Mouse (Mus musculus): Measurements from ENCODE around the gene Agap1. TPM values are rescaled to one million over a fixed set of nuclear protein-coding genes. Genes with fewer than 3 reads are reported as not detected.

The Agap1 gene
- polyA plus RNA-seq, 1 experiment from 2014 or later: 41.4 TPM

GRCm38 (mm10) chr1:89481154-89481553, 26.5 kb downstream of the Agap1 start:
- ATAC-seq (ENCODE audit: low FRiP score) (no peak), DNase-seq (ENCODE audit: low spot score) (no peak)
- WGBS: 69% methylated on average over 9 of the region's 9 CpGs
- Histone ChIP-seq H3K9me3 (ENCODE audit: control insufficient read depth, low read length) (no peaks in the 10 kb centered on the region), H3K4me2 (replicated peaks; ENCODE audit: low read depth, low read length) (no peak overlapping the region), H3K9ac (ENCODE audit: low read depth, low read length) (no peak overlapping the region), H3K4me3 (ENCODE audit: low read depth, low read length) (no peak overlapping the region), H3K36me3 (ENCODE audit: control insufficient read depth, insufficient read depth, low read length) (no peaks in the 10 kb centered on the region), H3K27me3 (ENCODE audit: control insufficient read depth, insufficient read depth, low read length) (no peaks in the 10 kb centered on the region), H3K27ac (ENCODE audit: low read depth, low read length) (no peak overlapping the region), H3K4me1 (replicated peaks; ENCODE audit: control insufficient read depth, insufficient read depth, low read length) (peaks cover 4% of the 10 kb centered on the region; the same call in 1 of the 2 replicates)

DNA sequence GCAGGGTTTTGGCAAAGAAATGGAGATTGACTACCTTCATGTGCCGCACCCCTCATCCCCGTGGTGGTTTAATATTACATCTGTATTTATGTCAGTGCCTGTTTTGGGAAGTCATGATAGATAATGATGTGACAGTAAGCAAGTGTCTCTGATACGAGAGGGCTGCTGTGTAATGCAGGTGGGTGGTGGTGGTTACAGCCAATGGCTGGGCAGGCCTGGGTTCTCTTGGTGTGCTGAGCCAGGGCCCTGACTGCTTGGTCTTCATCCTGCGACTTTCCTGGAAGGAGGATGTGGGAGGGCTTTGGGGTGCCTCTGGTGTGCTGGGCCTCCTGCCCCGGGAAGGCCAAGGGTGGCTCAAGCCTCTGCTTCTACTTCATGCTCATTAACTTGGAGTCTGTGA, 28.2 kb downstream of the Agap1 start:
- H3K36me3 ChIP-seq (ENCODE audit: control insufficient read depth, insufficient read depth, low read length): no peaks in the 10 kb centered on the region
- no peak overlapping the region for H3K4me2 ChIP-seq (replicated peaks; ENCODE audit: low read depth, low read length)
- ATAC-seq (ENCODE audit: low FRiP score) (no peak), DNase-seq (ENCODE audit: low spot score) (no peak)
- peaks cover 4% of the 10 kb centered on the region; the same call in 1 of the 2 replicates for H3K4me1 ChIP-seq (replicated peaks; ENCODE audit: control insufficient read depth, insufficient read depth, low read length)
- no peaks in the 10 kb centered on the region for H3K9me3 ChIP-seq (ENCODE audit: control insufficient read depth, low read length)
- H3K27ac ChIP-seq (ENCODE audit: low read depth, low read length): no peak overlapping the region
- no peak overlapping the region for H3K9ac ChIP-seq (ENCODE audit: low read depth, low read length)
- no peaks in the 10 kb centered on the region for H3K27me3 ChIP-seq (ENCODE audit: control insufficient read depth, insufficient read depth, low read length)
- H3K4me3 ChIP-seq (ENCODE audit: low read depth, low read length): no peak overlapping the region
- 75% methylated on average over 5 of the region's 5 CpGs for WGBS

- Histone ChIP-seq H3K9ac (ENCODE audit: low read depth, low read length) (no peak overlapping the region), H3K4me2 (replicated peaks; ENCODE audit: low read depth, low read length) (no peak overlapping the region), H3K4me1 (replicated peaks; ENCODE audit: control insufficient read depth, insufficient read depth, low read length) (no peaks in the 10 kb centered on the region), H3K27me3 (ENCODE audit: control insufficient read depth, insufficient read depth, low read length) (no peaks in the 10 kb centered on the region), H3K27ac (ENCODE audit: low read depth, low read length) (no peak overlapping the region), H3K36me3 (ENCODE audit: control insufficient read depth, insufficient read depth, low read length) (no peaks in the 10 kb centered on the region), H3K9me3 (ENCODE audit: control insufficient read depth, low read length) (no peaks in the 10 kb centered on the region), H3K4me3 (ENCODE audit: low read depth, low read length) (no peak overlapping the region)
- WGBS: 94% methylated on average over 6 of the region's 6 CpGs
- DNase-seq (ENCODE audit: low spot score) (no peak), ATAC-seq (ENCODE audit: low FRiP score) (no peak)
Observed at GRCm38 (mm10) chr1:89486891-89487290, 32.3 kb downstream of the Agap1 start.

GRCm38 (mm10) chr1:89489111-89489971, 34.7 kb downstream of the Agap1 start:
- Histone ChIP-seq H3K4me2 (replicated peaks; ENCODE audit: low read depth, low read length) (no peak overlapping the region), H3K27me3 (ENCODE audit: control insufficient read depth, insufficient read depth, low read length) (no peaks in the 10 kb centered on the region), H3K27ac (ENCODE audit: low read depth, low read length) (no peak overlapping the region), H3K9me3 (ENCODE audit: control insufficient read depth, low read length) (no peaks in the 10 kb centered on the region), H3K4me3 (ENCODE audit: low read depth, low read length) (no peak overlapping the region), H3K36me3 (ENCODE audit: control insufficient read depth, insufficient read depth, low read length) (no peaks in the 10 kb centered on the region), H3K4me1 (replicated peaks; ENCODE audit: control insufficient read depth, insufficient read depth, low read length) (no peaks in the 10 kb centered on the region), H3K9ac (ENCODE audit: low read depth, low read length) (no peak overlapping the region)
- no peak for DNase-seq (ENCODE audit: low spot score)
- WGBS: 85% methylated on average over 17 of the region's 17 CpGs
- ATAC-seq (ENCODE audit: low FRiP score): no peak

GRCm38 (mm10) chr1:89493177-89493576, 38.6 kb downstream of the Agap1 start:
- 89% methylated on average over 5 of the region's 5 CpGs for WGBS
- Histone ChIP-seq H3K27ac (ENCODE audit: low read depth, low read length) (no peak overlapping the region), H3K27me3 (ENCODE audit: control insufficient read depth, insufficient read depth, low read length) (no peaks in the 10 kb centered on the region), H3K4me3 (ENCODE audit: low read depth, low read length) (no peak overlapping the region), H3K4me1 (replicated peaks; ENCODE audit: control insufficient read depth, insufficient read depth, low read length) (0 out of 2 replicates have a peak, but pooled peaks cover 3% of the 10 kb centered on the region), H3K4me2 (replicated peaks; ENCODE audit: low read depth, low read length) (no peak overlapping the region), H3K9ac (ENCODE audit: low read depth, low read length) (no peak overlapping the region), H3K9me3 (ENCODE audit: control insufficient read depth, low read length) (no peaks in the 10 kb centered on the region), H3K36me3 (ENCODE audit: control insufficient read depth, insufficient read depth, low read length) (no peaks in the 10 kb centered on the region)
- ATAC-seq (ENCODE audit: low FRiP score) (no peak), DNase-seq (ENCODE audit: low spot score) (no peak)

DNA sequence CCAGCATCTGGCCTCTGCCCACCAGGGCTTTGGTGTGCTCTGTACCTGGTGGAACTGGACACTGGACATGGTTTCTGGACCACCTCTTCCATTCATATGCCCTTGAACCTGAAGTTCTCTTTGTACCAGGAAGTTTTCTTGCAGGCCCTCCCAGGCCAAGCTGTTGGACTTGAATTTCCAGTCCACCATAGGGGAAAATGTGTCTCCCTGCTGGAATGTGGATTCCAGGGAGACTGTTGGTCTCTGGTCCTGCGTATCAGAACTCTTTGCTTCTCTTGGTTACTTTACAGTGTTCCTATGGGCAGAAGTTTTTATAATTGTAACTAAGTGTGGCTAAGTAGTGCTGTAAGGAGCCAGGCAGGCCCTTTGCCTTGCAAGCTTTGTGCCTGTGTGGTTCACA, 40.2 kb downstream of the Agap1 start:
- Histone ChIP-seq H3K4me1 (replicated peaks; ENCODE audit: control insufficient read depth, insufficient read depth, low read length) (0 out of 2 replicates have a peak, but pooled peaks cover 6% of the 10 kb centered on the region), H3K4me2 (replicated peaks; ENCODE audit: low read depth, low read length) (no peak overlapping the region), H3K4me3 (ENCODE audit: low read depth, low read length) (no peak overlapping the region), H3K36me3 (ENCODE audit: control insufficient read depth, insufficient read depth, low read length) (no peaks in the 10 kb centered on the region), H3K27ac (ENCODE audit: low read depth, low read length) (no peak overlapping the region), H3K9ac (ENCODE audit: low read depth, low read length) (no peak overlapping the region), H3K9me3 (ENCODE audit: control insufficient read depth, low read length) (no peaks in the 10 kb centered on the region), H3K27me3 (ENCODE audit: control insufficient read depth, insufficient read depth, low read length) (no peaks in the 10 kb centered on the region)
- DNase-seq (ENCODE audit: low spot score): no peak
- 89% methylated on average over 1 of the region's 1 CpGs for WGBS
- no peak for ATAC-seq (ENCODE audit: low FRiP score)

DNA sequence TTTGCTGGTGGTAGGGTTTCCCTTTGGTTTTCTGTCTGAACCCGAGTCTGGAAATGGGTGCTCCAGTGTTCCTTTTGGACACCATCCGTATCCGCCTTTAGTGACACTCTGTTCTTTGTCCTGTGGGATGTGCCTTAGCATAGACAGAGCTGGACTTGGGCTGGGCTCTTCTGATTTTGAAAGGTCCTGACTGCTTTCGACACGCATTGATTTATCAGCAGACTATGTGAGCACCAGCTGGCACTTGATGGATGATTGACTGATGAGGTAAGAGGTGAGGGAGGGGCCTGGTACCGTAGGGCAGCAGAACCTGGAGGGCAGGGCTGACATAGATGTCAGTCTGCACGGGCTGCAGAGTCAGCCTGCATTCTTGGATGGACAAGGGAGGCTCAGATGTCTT, 41.6 kb downstream of the Agap1 start:
- no peaks in the 10 kb centered on the region for H3K36me3 ChIP-seq (ENCODE audit: control insufficient read depth, insufficient read depth, low read length)
- 0 out of 2 replicates have a peak, but pooled peaks cover 7% of the 10 kb centered on the region for H3K4me1 ChIP-seq (replicated peaks; ENCODE audit: control insufficient read depth, insufficient read depth, low read length)
- H3K27me3 ChIP-seq (ENCODE audit: control insufficient read depth, insufficient read depth, low read length): no peaks in the 10 kb centered on the region
- no peaks in the 10 kb centered on the region for H3K9me3 ChIP-seq (ENCODE audit: control insufficient read depth, low read length)
- DNase-seq (ENCODE audit: low spot score): no peak
- H3K27ac ChIP-seq (ENCODE audit: low read depth, low read length): no peak overlapping the region
- no peak overlapping the region for H3K4me3 ChIP-seq (ENCODE audit: low read depth, low read length)
- ATAC-seq (ENCODE audit: low FRiP score): no peak
- 68% methylated on average over 7 of the region's 7 CpGs for WGBS
- H3K9ac ChIP-seq (ENCODE audit: low read depth, low read length): no peak overlapping the region
- H3K4me2 ChIP-seq (replicated peaks; ENCODE audit: low read depth, low read length): no peak overlapping the region

DNA sequence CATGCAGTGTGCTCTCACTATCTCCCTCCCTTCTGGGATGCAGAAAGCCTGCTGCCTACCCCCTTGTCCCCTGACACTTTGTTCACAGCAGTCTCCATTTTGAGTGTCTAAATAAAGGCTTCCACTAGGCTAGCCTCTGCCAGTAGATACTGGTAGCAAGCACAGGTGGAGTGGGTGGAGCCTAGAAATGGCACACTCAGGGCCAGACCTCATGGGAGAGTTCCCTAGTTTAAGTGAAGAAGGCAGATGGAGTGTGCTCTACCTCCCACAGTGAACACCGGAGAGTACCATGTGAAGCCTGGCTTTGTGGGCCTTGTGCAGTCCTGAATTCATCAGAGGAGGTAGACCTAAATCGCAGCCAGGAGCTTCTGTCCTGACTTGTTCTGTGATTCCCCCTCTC, 46.3 kb downstream of the Agap1 start:
- Histone ChIP-seq H3K36me3 (ENCODE audit: control insufficient read depth, insufficient read depth, low read length) (no peaks in the 10 kb centered on the region), H3K4me1 (replicated peaks; ENCODE audit: control insufficient read depth, insufficient read depth, low read length) (0 out of 2 replicates have a peak, but pooled peaks cover 7% of the 10 kb centered on the region), H3K9me3 (ENCODE audit: control insufficient read depth, low read length) (no peaks in the 10 kb centered on the region), H3K27ac (ENCODE audit: low read depth, low read length) (no peak overlapping the region), H3K9ac (ENCODE audit: low read depth, low read length) (no peak overlapping the region), H3K4me3 (ENCODE audit: low read depth, low read length) (no peak overlapping the region), H3K4me2 (replicated peaks; ENCODE audit: low read depth, low read length) (no peak overlapping the region), H3K27me3 (ENCODE audit: control insufficient read depth, insufficient read depth, low read length) (no peaks in the 10 kb centered on the region)
- 88% methylated on average over 2 of the region's 2 CpGs for WGBS
- DNase-seq (ENCODE audit: low spot score) (no peak), ATAC-seq (ENCODE audit: low FRiP score) (no peak)

GRCm38 (mm10) chr1:89501346-89501745, 46.7 kb downstream of the Agap1 start:
- Histone ChIP-seq H3K4me3 (ENCODE audit: low read depth, low read length) (no peak overlapping the region), H3K36me3 (ENCODE audit: control insufficient read depth, insufficient read depth, low read length) (no peaks in the 10 kb centered on the region), H3K4me2 (replicated peaks; ENCODE audit: low read depth, low read length) (no peak overlapping the region), H3K9me3 (ENCODE audit: control insufficient read depth, low read length) (no peaks in the 10 kb centered on the region), H3K27me3 (ENCODE audit: control insufficient read depth, insufficient read depth, low read length) (no peaks in the 10 kb centered on the region), H3K27ac (ENCODE audit: low read depth, low read length) (no peak overlapping the region), H3K9ac (ENCODE audit: low read depth, low read length) (no peak overlapping the region), H3K4me1 (replicated peaks; ENCODE audit: control insufficient read depth, insufficient read depth, low read length) (0 out of 2 replicates have a peak, but pooled peaks cover 7% of the 10 kb centered on the region)
- ATAC-seq (ENCODE audit: low FRiP score) (no peak), DNase-seq (ENCODE audit: low spot score) (no peak)
- WGBS: 92% methylated on average over 4 of the region's 4 CpGs
